Mouse (Mus musculus): ENCODE results near the gene 6430548M08Rik. TPM values are rescaled to one million over a fixed set of nuclear protein-coding genes. Genes with fewer than 3 reads are reported as not detected.

The 6430548M08Rik gene
- polyA plus RNA-seq, 1 experiment from 2014 or later, result 4.7 TPM

DNA sequence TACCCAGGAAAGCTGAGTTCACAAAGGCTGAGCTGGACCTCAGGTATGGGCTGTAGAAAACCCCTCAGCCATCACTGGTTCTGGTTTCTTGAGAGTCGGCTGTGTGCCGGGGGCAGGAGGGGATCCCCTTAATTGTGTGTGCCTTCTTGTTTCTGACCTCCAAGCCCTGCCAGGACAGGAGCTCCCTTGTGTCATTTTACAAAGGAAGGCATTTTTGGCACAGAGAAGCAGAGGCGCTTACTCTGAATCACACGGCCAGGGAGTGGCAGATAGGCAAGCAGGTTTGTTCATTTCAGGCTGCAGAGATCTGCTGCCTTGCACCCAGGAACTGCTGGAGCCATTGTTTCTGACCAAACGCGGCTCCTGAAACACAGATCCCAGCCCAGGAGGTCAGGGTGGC lies 38.6 kb upstream of the 6430548M08Rik start:
- H3K4me2 ChIP-seq (ENCODE audit: low read length), result no peak overlapping the region
- no peaks in the 10 kb centered on the region for H3K4me1 ChIP-seq (replicated peaks; ENCODE audit: control insufficient read depth, insufficient read depth, low read length)
- ATAC-seq (replicated peaks; ENCODE audit: low FRiP score, low TSS enrichment, low read depth) (no peak), DNase-seq (ENCODE audit: low spot score) (no peak)
- no peak overlapping the region for H3K9ac ChIP-seq (ENCODE audit: low read length)
- 0 out of 2 replicates have a peak, but pooled peaks cover 1% of the 10 kb centered on the region for H3K36me3 ChIP-seq (ENCODE audit: control insufficient read depth, insufficient read depth, low read length)
- no peak overlapping the region for H3K27ac ChIP-seq (ENCODE audit: low read depth)
- no peaks in the 10 kb centered on the region for H3K9me3 ChIP-seq (ENCODE audit: control insufficient read depth, low read length)
- WGBS, result 65% methylated on average over 6 of the region's 6 CpGs
- no peak overlapping the region for H3K4me3 ChIP-seq (ENCODE audit: low read depth, low read length)
- H3K27me3 ChIP-seq (replicated peaks; ENCODE audit: control insufficient read depth, insufficient read depth, low read length), result no peaks in the 10 kb centered on the region

DNA sequence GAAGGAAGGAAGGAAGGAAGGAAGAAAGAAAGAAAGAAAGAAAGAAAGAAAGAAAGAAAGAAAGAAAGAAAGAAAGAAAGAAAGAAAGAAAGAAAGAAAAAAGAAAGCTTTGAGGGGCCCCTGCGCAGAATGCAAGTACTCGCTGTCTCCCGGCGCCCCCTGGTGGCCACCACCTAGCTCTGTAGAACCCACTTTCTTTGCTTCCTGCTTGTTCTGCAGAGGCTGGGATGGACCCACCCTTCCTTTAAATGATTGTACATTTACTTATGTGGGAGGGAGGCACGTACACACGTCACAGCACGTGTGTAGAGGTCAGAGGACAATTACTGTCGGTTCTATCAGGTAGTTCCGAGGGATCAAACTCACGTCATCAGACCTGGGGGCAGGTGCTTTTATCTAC lies 35.9 kb upstream of the 6430548M08Rik start:
- ATAC-seq (replicated peaks; ENCODE audit: low FRiP score, low TSS enrichment, low read depth) (peak; percentile 64), DNase-seq (ENCODE audit: low spot score) (peak; percentile 90)
- no peaks in the 10 kb centered on the region for H3K9me3 ChIP-seq (ENCODE audit: control insufficient read depth, low read length)
- no peak overlapping the region for H3K4me2 ChIP-seq (ENCODE audit: low read length)
- no peaks in the 10 kb centered on the region for H3K4me1 ChIP-seq (replicated peaks; ENCODE audit: control insufficient read depth, insufficient read depth, low read length)
- H3K27me3 ChIP-seq (replicated peaks; ENCODE audit: control insufficient read depth, insufficient read depth, low read length), result no peaks in the 10 kb centered on the region
- peaks cover 26% of the 10 kb centered on the region for H3K36me3 ChIP-seq (ENCODE audit: control insufficient read depth, insufficient read depth, low read length)
- H3K27ac ChIP-seq (ENCODE audit: low read depth), result no peak overlapping the region
- H3K9ac ChIP-seq (ENCODE audit: low read length), result no peak overlapping the region
- whole genome bisulfite sequencing, result 11% methylated on average over 10 of the region's 10 CpGs
- H3K4me3 ChIP-seq (ENCODE audit: low read depth, low read length), result no peak overlapping the region

- no peaks in the 10 kb centered on the region for H3K9me3 ChIP-seq (ENCODE audit: control insufficient read depth, low read length)
- no peak overlapping the region for H3K4me3 ChIP-seq (ENCODE audit: low read depth, low read length)
- no peaks in the 10 kb centered on the region for H3K4me1 ChIP-seq (replicated peaks; ENCODE audit: control insufficient read depth, insufficient read depth, low read length)
- DNase-seq (ENCODE audit: low spot score), result no peak
- WGBS, result 61% methylated on average over 5 of the region's 5 CpGs
- no peak overlapping the region for H3K9ac ChIP-seq (ENCODE audit: low read length)
- no peak overlapping the region for H3K27ac ChIP-seq (ENCODE audit: low read depth)
- H3K36me3 ChIP-seq (ENCODE audit: control insufficient read depth, insufficient read depth, low read length), result peaks cover 32% of the 10 kb centered on the region
- H3K27me3 ChIP-seq (replicated peaks; ENCODE audit: control insufficient read depth, insufficient read depth, low read length), result no peaks in the 10 kb centered on the region
- no peak for ATAC-seq (replicated peaks; ENCODE audit: low FRiP score, low TSS enrichment, low read depth)
- H3K4me2 ChIP-seq (ENCODE audit: low read length), result no peak overlapping the region
Measured at GRCm38 (mm10) chr8:120079361-120079760, 34.6 kb upstream of the 6430548M08Rik start.

- ATAC-seq (replicated peaks; ENCODE audit: low FRiP score, low TSS enrichment, low read depth) (no peak), DNase-seq (ENCODE audit: low spot score) (no peak)
- Histone ChIP-seq H3K9me3 (ENCODE audit: control insufficient read depth, low read length) (no peaks in the 10 kb centered on the region), H3K4me2 (ENCODE audit: low read length) (no peak overlapping the region), H3K27ac (ENCODE audit: low read depth) (no peak overlapping the region), H3K4me1 (replicated peaks; ENCODE audit: control insufficient read depth, insufficient read depth, low read length) (no peaks in the 10 kb centered on the region), H3K27me3 (replicated peaks; ENCODE audit: control insufficient read depth, insufficient read depth, low read length) (no peaks in the 10 kb centered on the region), H3K36me3 (ENCODE audit: control insufficient read depth, insufficient read depth, low read length) (peaks cover 69% of the 10 kb centered on the region), H3K9ac (ENCODE audit: low read length) (no peak overlapping the region), H3K4me3 (ENCODE audit: low read depth, low read length) (no peak overlapping the region)
- WGBS, result 94% methylated on average over 8 of the region's 8 CpGs
Measured at GRCm38 (mm10) chr8:120083261-120083660, 30.7 kb upstream of the 6430548M08Rik start.

- 88% methylated on average over 8 of the region's 8 CpGs for WGBS
- Histone ChIP-seq H3K27ac (ENCODE audit: low read depth) (no peak overlapping the region), H3K9ac (ENCODE audit: low read length) (no peak overlapping the region), H3K4me3 (ENCODE audit: low read depth, low read length) (no peak overlapping the region), H3K36me3 (ENCODE audit: control insufficient read depth, insufficient read depth, low read length) (peaks cover 77% of the 10 kb centered on the region), H3K9me3 (ENCODE audit: control insufficient read depth, low read length) (no peaks in the 10 kb centered on the region), H3K4me1 (replicated peaks; ENCODE audit: control insufficient read depth, insufficient read depth, low read length) (no peaks in the 10 kb centered on the region), H3K27me3 (replicated peaks; ENCODE audit: control insufficient read depth, insufficient read depth, low read length) (no peaks in the 10 kb centered on the region), H3K4me2 (ENCODE audit: low read length) (no peak overlapping the region)
- ATAC-seq (replicated peaks; ENCODE audit: low FRiP score, low TSS enrichment, low read depth) (no peak), DNase-seq (ENCODE audit: low spot score) (no peak)
Measured at GRCm38 (mm10) chr8:120084783-120085182, 29.2 kb upstream of the 6430548M08Rik start.

DNA sequence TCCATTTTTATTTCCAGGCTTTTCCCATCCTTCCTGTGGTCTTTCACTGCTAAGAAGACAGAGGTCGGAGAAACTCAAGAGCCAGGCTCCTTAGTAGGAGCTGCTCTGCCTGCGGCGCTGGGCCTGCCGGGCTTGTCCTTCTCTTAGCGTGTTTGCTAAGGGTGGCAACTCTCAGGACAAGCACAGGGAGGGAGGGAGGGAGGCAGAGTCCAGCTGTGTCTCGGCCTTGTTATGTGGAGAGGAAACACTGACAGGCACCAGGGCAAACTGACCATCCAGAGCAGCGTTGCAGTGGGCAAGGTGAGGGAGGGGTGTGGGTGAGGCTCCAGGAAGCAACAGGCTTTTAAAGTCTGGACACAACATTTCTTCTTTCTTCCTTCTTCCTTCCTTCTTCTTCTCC lies 24.4 kb upstream of the 6430548M08Rik start:
- ATAC-seq (replicated peaks; ENCODE audit: low FRiP score, low TSS enrichment, low read depth), result no peak
- WGBS, result 67% methylated on average over 7 of the region's 7 CpGs
- no peak overlapping the region for H3K4me2 ChIP-seq (ENCODE audit: low read length)
- no peaks in the 10 kb centered on the region for H3K27me3 ChIP-seq (replicated peaks; ENCODE audit: control insufficient read depth, insufficient read depth, low read length)
- H3K9me3 ChIP-seq (ENCODE audit: control insufficient read depth, low read length), result no peaks in the 10 kb centered on the region
- H3K9ac ChIP-seq (ENCODE audit: low read length), result no peak overlapping the region
- H3K27ac ChIP-seq (ENCODE audit: low read depth), result no peak overlapping the region
- H3K4me1 ChIP-seq (replicated peaks; ENCODE audit: control insufficient read depth, insufficient read depth, low read length), result no peaks in the 10 kb centered on the region
- no peak overlapping the region for H3K4me3 ChIP-seq (ENCODE audit: low read depth, low read length)
- DNase-seq (ENCODE audit: low spot score), result no peak
- H3K36me3 ChIP-seq (ENCODE audit: control insufficient read depth, insufficient read depth, low read length), result peaks cover 82% of the 10 kb centered on the region

- no peak for DNase-seq (ENCODE audit: low spot score)
- no peaks in the 10 kb centered on the region for H3K9me3 ChIP-seq (ENCODE audit: control insufficient read depth, low read length)
- H3K4me1 ChIP-seq (replicated peaks; ENCODE audit: control insufficient read depth, insufficient read depth, low read length), result no peaks in the 10 kb centered on the region
- no peaks in the 10 kb centered on the region for H3K27me3 ChIP-seq (replicated peaks; ENCODE audit: control insufficient read depth, insufficient read depth, low read length)
- WGBS, result 92% methylated on average over 3 of the region's 3 CpGs
- no peak overlapping the region for H3K9ac ChIP-seq (ENCODE audit: low read length)
- ATAC-seq (replicated peaks; ENCODE audit: low FRiP score, low TSS enrichment, low read depth), result no peak
- H3K4me2 ChIP-seq (ENCODE audit: low read length), result no peak overlapping the region
- H3K27ac ChIP-seq (ENCODE audit: low read depth), result no peak overlapping the region
- H3K4me3 ChIP-seq (ENCODE audit: low read depth, low read length), result no peak overlapping the region
- H3K36me3 ChIP-seq (ENCODE audit: control insufficient read depth, insufficient read depth, low read length), result peaks cover 66% of the 10 kb centered on the region
Measured at GRCm38 (mm10) chr8:120091032-120091431, 22.9 kb upstream of the 6430548M08Rik start.

DNA sequence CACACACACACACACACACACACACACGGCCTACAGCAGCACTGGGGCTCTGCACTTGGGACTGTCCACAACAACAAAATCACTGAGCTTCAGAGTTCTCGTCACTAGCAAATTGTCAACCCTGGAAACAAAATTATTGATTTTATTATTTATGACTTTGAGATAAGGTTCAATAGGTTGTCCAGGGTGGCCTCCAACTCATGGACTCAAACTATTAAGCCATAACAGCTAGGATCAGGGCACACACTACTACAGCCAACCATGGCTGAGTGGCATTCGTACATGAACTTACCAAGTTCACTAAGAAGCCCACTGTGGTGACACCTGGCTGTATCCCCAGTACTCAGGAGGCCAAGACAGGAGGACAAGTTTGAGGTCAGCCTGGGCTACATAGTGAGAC lies 20.8 kb upstream of the 6430548M08Rik start:
- no peaks in the 10 kb centered on the region for H3K4me1 ChIP-seq (replicated peaks; ENCODE audit: control insufficient read depth, insufficient read depth, low read length)
- ATAC-seq (replicated peaks; ENCODE audit: low FRiP score, low TSS enrichment, low read depth), result no peak
- no peak for DNase-seq (ENCODE audit: low spot score)
- no peak overlapping the region for H3K4me2 ChIP-seq (ENCODE audit: low read length)
- H3K36me3 ChIP-seq (ENCODE audit: control insufficient read depth, insufficient read depth, low read length), result peaks cover 46% of the 10 kb centered on the region
- no peaks in the 10 kb centered on the region for H3K27me3 ChIP-seq (replicated peaks; ENCODE audit: control insufficient read depth, insufficient read depth, low read length)
- no peaks in the 10 kb centered on the region for H3K9me3 ChIP-seq (ENCODE audit: control insufficient read depth, low read length)
- 88% methylated on average over 3 of the region's 3 CpGs for WGBS
- H3K4me3 ChIP-seq (ENCODE audit: low read depth, low read length), result no peak overlapping the region
- H3K9ac ChIP-seq (ENCODE audit: low read length), result no peak overlapping the region
- H3K27ac ChIP-seq (ENCODE audit: low read depth), result no peak overlapping the region

- H3K9ac ChIP-seq (ENCODE audit: low read length), result no peak overlapping the region
- no peaks in the 10 kb centered on the region for H3K9me3 ChIP-seq (ENCODE audit: control insufficient read depth, low read length)
- H3K4me2 ChIP-seq (ENCODE audit: low read length), result no peak overlapping the region
- 84% methylated on average over 10 of the region's 10 CpGs for WGBS
- peaks cover 38% of the 10 kb centered on the region for H3K36me3 ChIP-seq (ENCODE audit: control insufficient read depth, insufficient read depth, low read length)
- DNase-seq (ENCODE audit: low spot score) (no peak), ATAC-seq (replicated peaks; ENCODE audit: low FRiP score, low TSS enrichment, low read depth) (no peak)
- peaks cover 4% of the 10 kb centered on the region for H3K4me1 ChIP-seq (replicated peaks; ENCODE audit: control insufficient read depth, insufficient read depth, low read length)
- H3K4me3 ChIP-seq (ENCODE audit: low read depth, low read length), result no peak overlapping the region
- H3K27me3 ChIP-seq (replicated peaks; ENCODE audit: control insufficient read depth, insufficient read depth, low read length), result no peaks in the 10 kb centered on the region
- H3K27ac ChIP-seq (ENCODE audit: low read depth), result no peak overlapping the region
Measured at GRCm38 (mm10) chr8:120094801-120095200, 19.2 kb upstream of the 6430548M08Rik start.
